Mouse (Mus musculus) embryonic facial prominence, embryonic 14.5 days (tissue): ENCODE measurements around the gene Tspan12. TPM values are rescaled to one million over a fixed set of nuclear protein-coding genes. Genes with fewer than 3 reads are reported as not detected.

Experiments
- ATAC-seq: fragments of 200-750 bp; cut with Nextera tagmentation; 2 replicates; pipeline ENCODE4 v1.8.0; 2017; ENCODE audit warnings: low read depth, moderate number of reproducible peaks, moderate TSS enrichment
- DNase-seq: peaks from one replicate; pipeline ENCODE4 v3.0.0-alpha.2; 2015; ENCODE audit warnings: low spot score
- H3K27ac ChIP-seq: fragments of 300-500 bp; sonication (generic); replicated peaks from 2 replicates; pipeline ENCODE4 v1.5.1; 2014; ENCODE audit warnings: low read depth, mild to moderate bottlenecking, low read length, moderate library complexity
- H3K27me3 ChIP-seq: fragments of 300-500 bp; sonication (generic); replicated peaks from 2 replicates; pipeline ENCODE4 v1.6.1; 2014; ENCODE audit warnings: low read length; ENCODE audit not compliant: control insufficient read depth, insufficient read depth
- H3K36me3 ChIP-seq: fragments of 300-500 bp; sonication (generic); 2 replicates; pipeline ENCODE4 v1.6.1; 2014; ENCODE audit warnings: low read length, mixed read lengths; ENCODE audit not compliant: control insufficient read depth, insufficient read depth
- H3K4me1 ChIP-seq: fragments of 300-500 bp; sonication (generic); 2 replicates; pipeline ENCODE4 v1.6.1; 2014; ENCODE audit warnings: antibody characterized with exemption, low read length; ENCODE audit not compliant: control insufficient read depth, insufficient read depth
- H3K4me2 ChIP-seq: fragments of 300-500 bp; sonication (generic); 2 replicates; pipeline ENCODE4 v1.6.1; 2014; ENCODE audit warnings: low read depth, mild to moderate bottlenecking, low read length, moderate library complexity, mixed read lengths
- H3K4me3 ChIP-seq: fragments of 300-500 bp; sonication (generic); 2 replicates; pipeline ENCODE4 v1.5.1; 2014; ENCODE audit warnings: low read depth, mild to moderate bottlenecking, low read length
- H3K9ac ChIP-seq: fragments of 300-500 bp; sonication (generic); 2 replicates; pipeline ENCODE4 v1.6.1; 2014; ENCODE audit warnings: low read depth, mild to moderate bottlenecking, low read length, moderate library complexity, mixed read lengths
- H3K9me3 ChIP-seq: fragments of 300-500 bp; sonication (generic); 2 replicates; pipeline ENCODE4 v1.6.1; 2016; ENCODE audit warnings: low read length; ENCODE audit not compliant: control insufficient read depth
- WGBS: fragments of 180-500 bp; shearing (Covaris S2); extraction: QIAGEN DNeasy Blood & Tissue Kit; methylation state at CpG from one replicate; pipeline ENCODE4 v1.1.7; 2014; 5-methylcytosine and 5-hydroxymethylcytosine counted together
- polyA plus RNA-seq: library from polyadenylated mRNA; unstranded; fragments of >200 nt; fragmentation: Nextera tagmentation; extraction: Ambion mirVana; gene quantifications from 2 replicates; pipeline ENCODE4 v1.2.1, GENCODE M21; 2014

Tspan12 gene
- polyA plus RNA-seq, 1 experiment from 2014 or later: 52.8 TPM

DNA sequence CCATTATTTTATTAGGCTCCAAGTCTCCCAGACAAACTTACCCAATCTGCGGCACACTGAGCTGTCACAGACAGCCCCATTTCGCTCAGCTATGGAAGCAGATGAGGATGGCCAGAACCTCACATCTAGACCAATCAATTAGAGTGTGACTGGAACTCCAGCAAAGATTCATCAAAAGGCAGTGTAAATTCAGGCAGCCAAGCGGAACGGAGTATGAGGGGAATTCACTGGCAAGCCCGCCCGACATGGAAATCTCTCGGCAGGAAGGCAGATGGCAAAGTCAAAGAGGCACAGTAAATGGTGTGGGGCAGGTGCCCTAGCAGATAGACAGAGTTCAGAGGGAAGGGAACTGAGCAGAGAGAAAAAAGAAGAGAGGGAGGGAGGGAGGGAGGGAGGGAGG, 5.5 kb upstream of the Tspan12 start:
- Histone ChIP-seq H3K4me1 (no peaks in the 10 kb centered on the region; the same call in none of the 2 replicates), H3K4me2 (peak overlapping the region; percentile 19; the same call in 1 of the 2 replicates), H3K9me3 (no peaks in the 10 kb centered on the region), H3K4me3 (no peak overlapping the region), H3K27ac (no peak overlapping the region), H3K27me3 (no peaks in the 10 kb centered on the region), H3K9ac (no peak overlapping the region), H3K36me3 (no peaks in the 10 kb centered on the region)
- DNase-seq: peak; percentile 68
- WGBS: 18% methylated on average over 7 of the region's 7 CpGs
- peak; percentile 70; the same call in 1 of the 2 replicates for ATAC-seq

DNA sequence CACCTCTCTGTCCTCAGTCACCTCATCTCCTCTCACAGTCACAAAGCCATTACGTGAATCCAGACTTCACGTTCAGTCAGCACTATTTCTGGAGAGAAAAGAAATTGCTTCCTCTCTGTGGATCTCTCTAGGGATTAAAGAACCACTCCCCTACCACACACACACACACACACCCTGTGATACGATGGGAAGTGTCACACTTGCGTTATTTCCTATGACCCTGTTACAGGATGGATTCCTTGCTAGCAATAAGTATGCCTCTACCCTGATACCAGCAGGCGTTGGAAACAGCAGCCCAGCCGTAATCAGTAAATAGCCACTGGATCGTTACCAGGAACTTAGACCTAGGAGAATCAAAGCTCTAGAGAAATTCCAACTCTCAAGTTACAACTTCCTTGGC, 3.6 kb upstream of the Tspan12 start:
- Histone ChIP-seq H3K27ac (no peak overlapping the region), H3K4me2 (no peak overlapping the region), H3K36me3 (no peaks in the 10 kb centered on the region), H3K9me3 (no peaks in the 10 kb centered on the region), H3K9ac (no peak overlapping the region), H3K27me3 (no peaks in the 10 kb centered on the region), H3K4me3 (no peak overlapping the region), H3K4me1 (no peaks in the 10 kb centered on the region; the same call in none of the 2 replicates)
- ATAC-seq: no peak; the same call in 1 of the 2 replicates
- DNase-seq: peak; percentile 39
- 24% methylated on average over 7 of the region's 7 CpGs for WGBS

DNA sequence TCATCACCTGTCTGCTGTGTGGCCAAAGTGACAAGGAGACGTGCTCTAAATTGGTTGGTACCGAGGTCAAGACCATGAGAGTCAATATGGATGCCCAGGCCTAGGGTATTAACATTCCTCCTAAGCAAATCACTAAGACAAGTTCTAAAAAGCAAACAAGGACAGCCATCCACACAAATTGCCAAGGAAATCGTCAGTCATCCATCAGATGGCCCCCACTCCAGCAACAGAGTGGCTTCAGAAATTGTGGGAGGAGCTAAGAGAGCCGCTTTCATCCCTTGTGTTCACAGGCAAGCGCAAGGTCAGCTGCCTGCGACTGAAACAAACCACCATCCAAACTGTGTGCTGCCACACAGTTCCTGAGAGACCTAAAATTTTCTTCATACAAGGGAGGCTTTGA, 1.0 kb upstream of the Tspan12 start:
- no peaks in the 10 kb centered on the region for H3K9me3 ChIP-seq
- no peak overlapping the region for H3K27ac ChIP-seq
- no peaks in the 10 kb centered on the region; the same call in none of the 2 replicates for H3K4me1 ChIP-seq
- ATAC-seq (no peak), DNase-seq (no peak)
- H3K9ac ChIP-seq: no peak overlapping the region
- H3K4me3 ChIP-seq: no peak overlapping the region
- H3K4me2 ChIP-seq: no peak overlapping the region
- 43% methylated on average over 6 of the region's 6 CpGs for WGBS
- H3K36me3 ChIP-seq: no peaks in the 10 kb centered on the region
- no peaks in the 10 kb centered on the region for H3K27me3 ChIP-seq

DNA sequence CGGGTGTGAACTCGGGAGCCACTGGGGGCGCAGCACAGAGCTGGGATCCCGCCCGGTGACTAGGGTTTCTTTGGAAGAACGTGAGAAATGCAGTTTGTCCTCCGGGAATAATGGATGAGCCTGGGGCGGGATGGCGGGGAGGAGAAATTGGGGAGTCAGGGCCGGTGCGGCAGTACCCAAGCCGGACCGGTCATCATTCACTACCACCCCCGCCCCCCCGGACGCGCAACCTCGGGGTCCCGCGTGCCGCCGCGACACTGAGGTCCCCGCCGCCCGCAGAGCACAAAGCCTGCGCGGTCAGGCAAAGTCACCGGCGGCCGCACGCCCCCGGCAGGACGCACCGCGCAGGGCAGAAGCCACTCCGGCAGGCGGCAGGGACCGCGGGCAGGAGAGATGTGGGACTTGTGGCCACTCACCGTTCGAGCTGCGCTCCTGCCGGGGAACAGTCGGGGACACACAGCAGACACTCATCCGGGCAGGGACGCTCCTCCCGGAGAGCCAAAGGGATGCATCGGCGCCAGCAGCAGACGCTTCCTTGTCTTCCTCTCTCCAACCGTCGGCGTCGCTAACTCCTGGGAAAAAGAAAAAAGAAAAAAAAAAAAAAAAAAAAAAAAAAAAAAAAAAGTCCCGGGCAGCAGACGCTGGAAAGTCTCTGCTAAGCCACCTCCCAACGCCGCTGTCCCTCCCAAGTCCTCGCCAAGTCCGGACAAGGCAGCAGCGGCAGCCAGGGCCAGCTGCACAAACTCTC, 545 bp downstream of the Tspan12 start:
- Histone ChIP-seq H3K9ac (peak overlapping the region; percentile 81), H3K36me3 (no peaks in the 10 kb centered on the region), H3K9me3 (no peaks in the 10 kb centered on the region), H3K4me3 (peak overlapping the region; percentile 88), H3K27ac (peak overlapping the region; percentile 80), H3K4me2 (peak overlapping the region; percentile 62), H3K27me3 (no peaks in the 10 kb centered on the region), H3K4me1 (no peaks in the 10 kb centered on the region; the same call in 1 of the 2 replicates)
- WGBS: under 1% methylated on average over 51 of the region's 62 CpGs
- DNase-seq: peak; percentile 90
- peak; percentile 90 for ATAC-seq

- Histone ChIP-seq H3K36me3 (no peaks in the 10 kb centered on the region), H3K27me3 (no peaks in the 10 kb centered on the region), H3K9ac (peak overlapping the region; percentile 81), H3K27ac (peak overlapping the region; percentile 80; the same call in 1 of the 2 replicates), H3K4me3 (peak overlapping the region; percentile 88), H3K4me1 (no peaks in the 10 kb centered on the region; the same call in 1 of the 2 replicates), H3K4me2 (peak overlapping the region; percentile 62), H3K9me3 (no peaks in the 10 kb centered on the region)
- DNase-seq (no peak), ATAC-seq (no peak)
- 3% methylated on average over 5 of the region's 5 CpGs for WGBS
Measured at GRCm38 (mm10) chr6:21851346-21851595, 1.0 kb downstream of the Tspan12 start.

- DNase-seq (no peak), ATAC-seq (peak; percentile 27; the same call in 1 of the 2 replicates)
- peak overlapping the region; percentile 35; the same call in 1 of the 2 replicates for H3K9ac ChIP-seq
- 0 out of 2 replicates have a peak, but pooled peaks cover 3% of the 10 kb centered on the region for H3K36me3 ChIP-seq
- no peaks in the 10 kb centered on the region for H3K27me3 ChIP-seq
- H3K4me1 ChIP-seq: no peaks in the 10 kb centered on the region; the same call in 1 of the 2 replicates
- peak overlapping the region; percentile 88 for H3K4me3 ChIP-seq
- WGBS: 22% methylated on average over 21 of the region's 21 CpGs
- peak overlapping the region; percentile 62 for H3K4me2 ChIP-seq
- H3K27ac ChIP-seq: no peak overlapping the region
- H3K9me3 ChIP-seq: no peaks in the 10 kb centered on the region
Measured at GRCm38 (mm10) chr6:21850526-21851345, 1.6 kb downstream of the Tspan12 start.

DNA sequence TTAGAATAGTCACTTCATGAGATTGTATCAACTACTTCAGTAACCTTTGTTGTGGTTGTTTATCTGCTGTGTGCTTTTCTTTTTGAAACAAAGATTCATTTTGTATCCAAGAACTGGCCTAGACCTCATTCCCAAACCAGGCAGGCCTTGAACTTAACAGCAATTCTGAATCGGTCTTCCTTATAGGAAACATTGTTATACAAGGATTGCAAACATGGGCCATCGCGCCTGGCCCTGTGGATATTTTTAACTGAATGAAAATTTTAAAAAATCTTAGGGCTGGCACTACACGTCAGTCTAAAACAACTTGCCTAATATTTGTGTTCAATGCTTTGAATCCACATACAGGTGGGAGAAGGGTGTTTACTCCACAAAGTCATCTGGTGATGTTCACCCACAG, 3.5 kb downstream of the Tspan12 start:
- no peak overlapping the region for H3K4me2 ChIP-seq

GRCm38 (mm10) chr6:21839976-21840775, 12.1 kb downstream of the Tspan12 start:
- Histone ChIP-seq H3K36me3 (peaks cover 6% of the 10 kb centered on the region; the same call in 1 of the 2 replicates), H3K4me3 (no peak overlapping the region), H3K9ac (no peak overlapping the region), H3K27ac (no peak overlapping the region), H3K4me2 (no peak overlapping the region), H3K4me1 (peaks cover 4% of the 10 kb centered on the region; the same call in 1 of the 2 replicates), H3K9me3 (no peaks in the 10 kb centered on the region), H3K27me3 (no peaks in the 10 kb centered on the region)
- DNase-seq: peak; percentile 20
- 35% methylated on average over 9 of the region's 9 CpGs for WGBS
- ATAC-seq: peak; percentile 44; the same call in 1 of the 2 replicates

More for the DNA sequence above, 3.5 kb downstream of the Tspan12 start:
- Histone ChIP-seq H3K9me3 (no peaks in the 10 kb centered on the region), H3K4me3 (no peak overlapping the region), H3K27me3 (no peaks in the 10 kb centered on the region), H3K9ac (no peak overlapping the region), H3K4me1 (no peaks in the 10 kb centered on the region), H3K36me3 (0 out of 2 replicates have a peak, but pooled peaks cover 3% of the 10 kb centered on the region), H3K27ac (no peak overlapping the region)
- 87% methylated on average over 4 of the region's 4 CpGs for WGBS
- DNase-seq (no peak), ATAC-seq (no peak)
